Mouse (Mus musculus): ENCODE measurements around the gene Rnh1. TPM values are rescaled to one million over a fixed set of nuclear protein-coding genes. Genes with fewer than 3 reads are reported as not detected.
A peak's percentile ranks its signal among the peaks of the same experiment; 100 is the strongest.

Gene Rnh1
- total RNA-seq, 2 experiments from 2014 or later, result 20.1 to 25.3 TPM

DNA sequence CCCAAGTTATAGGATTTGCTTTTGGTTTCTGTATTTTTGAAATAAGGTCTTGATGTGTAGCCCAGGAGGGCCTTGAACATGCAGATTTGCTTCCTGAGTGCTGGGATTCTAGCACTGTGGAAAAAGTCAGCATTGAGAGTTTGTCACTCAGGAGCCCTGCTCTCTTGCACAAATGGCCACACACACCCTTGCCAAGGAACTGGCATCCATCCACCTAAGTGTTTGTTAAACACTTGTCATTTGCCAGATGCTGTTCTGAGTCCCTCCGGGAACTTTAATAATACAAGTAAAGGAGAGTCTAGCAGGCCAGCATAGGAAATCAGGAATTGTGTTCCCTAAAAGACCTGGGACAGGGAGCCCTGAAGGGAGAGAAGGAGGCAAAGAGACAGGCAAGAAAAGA, 3.4 kb downstream of the Rnh1 start:
- intact Hi-C loops (cut with DNase I), result no loop called here
- peak; percentile 17 for DNase-seq

DNA sequence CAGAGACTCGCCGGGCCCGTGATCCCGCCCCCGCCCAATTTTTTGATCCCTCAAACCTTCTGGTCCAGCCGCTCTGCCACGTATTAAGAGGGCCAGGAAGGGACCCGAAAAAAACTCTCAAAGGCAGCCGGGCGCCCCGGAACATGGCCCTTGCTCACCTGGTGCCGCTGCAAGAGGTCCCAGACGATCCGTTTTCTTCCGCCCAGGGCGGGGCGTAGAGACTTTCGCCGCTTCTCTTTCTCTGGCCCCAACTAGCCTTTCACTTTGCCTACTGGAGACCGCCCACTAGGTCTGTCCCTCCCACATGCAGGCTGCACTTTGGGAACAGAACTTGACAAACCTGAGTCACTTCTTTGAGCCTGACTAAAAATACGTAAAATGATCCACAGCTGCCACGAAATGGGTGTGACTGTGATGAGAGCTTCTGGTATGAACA, 4.1 kb downstream of the Rnh1 start:
- intact Hi-C loops (cut with DNase I), result no loop called here
- no peak for DNase-seq

DNA sequence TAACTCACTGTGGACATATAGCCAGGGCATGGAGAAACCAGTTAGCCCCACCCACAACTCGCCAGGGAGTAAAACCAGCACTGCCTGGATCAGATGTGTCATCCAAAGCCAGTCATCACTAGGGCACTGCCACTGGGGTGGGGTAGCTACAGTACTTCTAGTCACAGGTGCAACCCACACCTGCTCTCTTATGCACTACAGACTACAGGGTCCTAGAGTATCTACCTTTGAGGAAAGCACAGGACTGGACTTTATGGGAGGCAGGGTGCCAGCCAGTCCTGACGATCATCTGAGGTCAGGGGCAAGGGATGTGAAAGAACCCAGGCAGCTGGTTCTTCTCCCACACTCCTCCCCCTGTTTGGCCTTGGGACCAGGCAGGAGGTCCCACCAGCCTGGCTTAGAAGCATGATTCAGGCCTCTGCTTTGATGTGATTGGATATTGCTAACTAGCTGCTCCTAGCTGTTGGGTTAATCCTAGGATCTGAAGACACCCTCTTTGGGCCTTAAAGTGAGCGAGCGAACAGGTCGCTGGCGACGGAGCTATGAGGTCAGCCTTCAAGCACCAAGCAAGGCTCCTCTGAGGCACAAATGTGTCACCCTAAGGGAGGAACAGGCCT, 4.6 kb downstream of the Rnh1 start:
- DNase-seq, result peak; percentile 23
- intact Hi-C loops (cut with DNase I), result no loop called here

DNA sequence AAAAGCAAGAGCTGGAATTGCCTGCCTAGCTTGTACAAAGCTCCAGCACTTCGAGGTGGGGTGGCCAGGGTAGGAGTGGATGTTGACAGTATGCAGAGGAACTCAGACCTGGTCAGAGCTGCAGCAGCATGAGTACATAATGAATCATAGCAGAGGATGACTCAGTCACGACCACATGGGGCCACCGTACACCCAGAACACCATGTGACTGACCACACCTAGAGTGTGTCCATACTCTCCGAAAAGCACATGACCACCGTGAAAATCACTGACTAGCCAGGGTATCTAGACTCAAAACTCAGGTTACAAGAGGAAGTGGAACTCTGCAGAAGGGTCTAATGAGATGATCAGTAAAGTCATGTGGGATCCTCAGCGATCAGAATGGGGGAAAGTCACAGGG, 7.8 kb downstream of the Rnh1 start:
- intact Hi-C loops (cut with DNase I), result no loop called here
- DNase-seq, result no peak

DNA sequence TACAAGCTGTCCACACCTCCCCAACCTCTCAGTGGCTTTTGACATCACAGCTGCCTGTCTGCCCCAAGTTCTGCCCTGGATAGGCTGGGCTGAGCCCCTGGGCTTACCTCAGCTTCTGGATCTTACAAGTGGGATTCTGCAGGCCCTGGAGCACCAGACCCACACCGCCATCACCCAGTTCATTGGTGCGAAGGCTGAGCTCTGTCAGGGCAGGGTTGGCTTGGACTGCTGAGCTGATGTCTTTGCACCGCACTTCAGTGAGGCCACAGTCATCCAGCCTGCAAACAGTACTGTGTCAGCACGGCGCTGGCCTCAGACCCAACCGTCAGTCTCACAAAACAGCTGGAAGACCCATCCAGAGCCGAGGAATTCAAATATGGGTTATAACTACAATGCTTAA, 8.3 kb downstream of the Rnh1 start:
- DNase-seq, result no peak

DNA sequence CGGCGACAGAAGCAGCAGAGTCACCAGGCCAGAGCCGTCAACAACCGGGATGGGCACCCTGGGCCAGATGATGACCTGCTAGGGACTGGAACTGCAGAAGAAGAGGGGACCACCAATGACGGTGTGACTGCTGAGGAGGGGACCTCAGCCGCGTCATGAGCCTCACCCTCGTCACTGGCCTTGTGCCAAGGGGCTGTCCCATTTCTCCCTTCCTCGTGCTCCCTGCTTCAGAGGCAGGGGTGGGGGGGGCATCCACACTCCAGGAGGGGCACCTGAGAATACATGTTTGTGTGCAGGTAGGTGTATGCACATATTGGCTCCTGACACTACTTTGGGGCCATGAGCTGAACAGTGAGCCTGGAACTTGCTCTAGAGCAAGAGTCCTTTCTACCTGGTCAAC, 17.3 kb downstream of the Rnh1 start:
- no peak for DNase-seq
- intact Hi-C loops (cut with DNase I), result no loop called here

More for the DNA sequence above, 8.3 kb downstream of the Rnh1 start:
- intact Hi-C loops (cut with DNase I), result no loop called here

DNA sequence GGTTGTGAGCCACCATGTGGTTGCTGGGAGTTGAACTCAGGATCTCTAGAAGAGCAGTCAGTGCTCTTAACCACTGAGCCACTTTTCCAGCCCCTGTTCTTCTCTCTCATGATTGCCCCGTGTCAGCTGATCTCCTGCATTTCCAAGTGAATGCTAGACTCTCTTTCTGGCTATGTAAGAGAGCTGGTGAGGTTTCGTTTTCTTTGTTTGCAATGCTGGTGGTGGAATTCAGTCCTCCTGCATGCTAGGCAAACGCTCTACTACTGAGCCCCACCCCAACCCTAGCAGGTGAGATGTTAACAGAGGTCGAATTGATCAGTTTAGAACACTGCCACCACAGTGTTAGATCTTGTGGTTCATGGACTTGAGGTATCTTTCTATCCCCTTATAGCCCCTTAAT, 24.0 kb downstream of the Rnh1 start:
- no peak for DNase-seq
- intact Hi-C loops (cut with DNase I), result no loop called here

DNA sequence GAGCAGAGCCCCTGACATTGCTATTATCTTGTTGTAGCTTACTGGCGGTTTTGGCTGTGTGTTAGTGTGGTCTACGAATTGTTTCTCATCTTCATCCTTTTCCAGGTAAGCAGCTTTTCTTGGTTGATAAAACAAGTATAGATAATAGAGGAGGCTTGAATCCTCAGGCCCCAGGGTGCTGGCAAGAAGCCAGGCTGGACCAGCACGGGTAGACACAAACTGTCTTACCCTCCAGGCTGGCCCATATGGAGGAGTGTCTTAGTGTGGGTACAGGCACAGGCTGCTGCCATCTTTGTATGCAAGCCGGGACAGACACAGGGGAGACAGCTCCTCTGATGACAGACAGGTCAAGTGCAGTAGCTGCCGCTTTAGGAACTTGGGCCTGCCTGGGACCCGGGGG, 25.6 kb downstream of the Rnh1 start:
- intact Hi-C loops (cut with DNase I), result no loop called here
- DNase-seq, result peak; percentile 42

DNA sequence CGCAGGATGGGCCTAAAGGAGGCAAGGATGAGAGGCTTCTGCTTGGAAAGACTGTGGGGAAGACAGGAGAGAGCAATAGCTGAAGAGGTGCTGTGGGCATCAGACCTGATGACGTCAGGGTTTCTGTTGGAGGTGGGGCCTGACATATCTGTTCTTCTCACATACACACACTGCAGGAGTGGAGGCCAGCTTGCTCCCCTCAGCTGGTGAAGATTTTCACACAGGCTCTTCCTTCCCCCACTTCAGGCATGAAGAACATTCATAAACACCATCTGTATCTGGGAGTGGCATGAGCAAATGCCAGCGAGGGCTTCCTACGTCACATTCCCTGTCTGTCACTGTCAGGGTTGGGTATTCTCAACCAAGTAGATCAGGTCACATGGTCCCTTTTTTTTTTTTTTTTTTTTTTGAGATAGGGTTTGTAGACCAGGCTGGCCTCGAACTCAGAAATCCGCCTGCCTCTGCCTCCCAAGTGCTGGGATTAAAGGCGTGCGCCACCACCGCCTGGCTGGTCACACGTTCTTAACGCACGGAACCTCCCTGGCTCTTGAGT, 26.5 kb downstream of the Rnh1 start:
- DNase-seq, result no peak
- intact Hi-C loops (cut with DNase I), result no loop called here

DNA sequence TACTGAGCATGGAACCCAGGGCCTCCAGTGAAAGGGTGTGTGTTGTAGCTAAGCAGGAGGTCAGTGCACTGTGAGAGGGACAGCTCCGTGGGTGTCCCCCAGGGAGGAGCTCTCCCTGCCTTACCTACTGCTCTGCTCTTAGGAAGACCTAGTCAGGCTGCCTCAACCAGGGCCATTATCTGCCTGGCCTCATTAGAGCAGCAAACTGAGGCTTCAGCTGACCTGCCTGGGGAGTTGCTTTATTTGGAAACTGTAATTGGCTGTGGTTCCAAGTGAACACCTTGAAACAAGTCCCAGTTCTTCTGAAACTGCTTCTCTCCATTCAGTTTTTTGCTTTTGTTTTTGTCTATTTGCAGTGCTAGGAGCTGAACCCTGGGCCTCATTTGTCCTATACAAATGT, 27.3 kb downstream of the Rnh1 start:
- DNase-seq, result no peak
- intact Hi-C loops (cut with DNase I), result no loop called here

DNA sequence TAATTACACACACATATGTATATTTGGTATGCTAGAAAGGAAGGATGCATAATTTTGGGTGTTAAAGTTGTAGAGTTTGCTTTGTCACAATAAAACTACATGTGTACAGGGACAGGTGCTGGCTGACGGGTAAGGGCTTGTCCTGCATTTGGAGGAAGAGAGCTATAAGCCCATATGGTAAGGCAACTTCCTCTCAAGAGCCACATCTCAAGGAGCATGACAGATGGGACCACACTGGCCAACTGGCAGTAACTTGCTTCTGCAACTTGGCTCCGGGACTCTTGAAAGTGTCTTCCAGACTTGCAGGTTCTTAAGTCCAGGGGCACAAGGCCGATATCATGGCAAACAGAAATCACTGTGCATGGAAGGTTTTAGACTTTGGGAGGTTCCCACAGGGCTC, 28.0 kb downstream of the Rnh1 start:
- intact Hi-C loops (cut with DNase I), result no loop called here
- DNase-seq, result no peak

DNA sequence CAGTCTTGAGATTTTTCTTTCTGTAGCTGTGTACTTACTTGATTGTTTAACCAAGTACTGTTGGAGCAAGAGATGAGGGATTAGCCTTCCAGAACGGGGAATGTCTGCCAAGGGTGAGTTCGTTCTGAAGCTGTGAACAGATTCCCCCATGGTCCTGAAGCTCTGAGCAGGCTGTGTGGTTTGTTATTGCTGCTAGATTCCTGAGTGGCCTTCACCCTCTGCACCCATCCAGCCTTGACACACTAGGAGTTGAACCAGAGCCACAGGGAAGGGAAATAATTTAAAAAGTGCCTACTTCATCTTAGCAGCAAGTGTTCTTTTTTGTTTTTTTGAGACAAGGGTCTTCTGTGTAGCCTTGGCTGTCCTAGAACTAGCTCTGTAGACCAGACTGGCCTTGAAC, 28.8 kb downstream of the Rnh1 start:
- no peak for DNase-seq
- intact Hi-C loops (cut with DNase I), result no loop called here

DNA sequence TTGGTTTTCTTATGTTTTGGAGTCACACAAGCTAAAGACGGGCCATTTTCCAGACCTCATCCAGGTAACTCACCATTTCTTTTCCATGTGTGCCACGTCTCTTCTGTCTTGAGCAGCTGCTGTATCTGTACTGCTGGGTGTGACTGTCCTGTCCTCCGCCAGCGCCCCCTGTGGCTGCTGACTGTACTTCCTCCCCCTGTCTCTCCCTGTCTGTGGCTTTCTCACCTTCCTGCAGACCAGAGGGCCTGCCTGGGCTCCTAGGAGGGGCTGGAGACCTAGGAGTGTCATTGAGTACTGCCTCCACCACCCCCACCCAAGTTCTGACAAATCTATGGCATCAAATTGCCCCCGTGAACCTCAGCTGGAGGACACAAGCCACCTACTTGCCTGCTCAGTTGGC, 29.5 kb downstream of the Rnh1 start:
- intact Hi-C loops (cut with DNase I), result no loop called here
- DNase-seq, result peak; percentile 32

DNA sequence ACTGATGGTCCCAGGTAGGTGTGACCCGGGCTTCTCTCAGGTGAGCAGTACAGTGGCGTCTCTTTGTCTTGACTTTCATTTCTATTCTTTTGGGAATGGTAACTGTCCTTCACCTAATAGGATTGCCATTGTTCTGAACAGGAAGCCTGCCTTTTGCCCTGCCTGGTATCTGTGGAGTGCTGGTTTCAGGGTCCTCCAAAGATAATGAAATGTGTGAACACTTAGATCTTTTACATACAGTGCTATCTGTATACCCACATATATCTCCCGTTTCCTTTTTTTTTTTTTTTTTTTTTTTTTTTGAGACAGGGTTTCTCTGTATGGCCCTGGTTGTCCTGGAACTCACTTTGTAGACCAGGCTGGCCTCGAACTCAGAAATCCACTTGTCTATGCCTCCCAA, 31.3 kb downstream of the Rnh1 start:
- intact Hi-C loops (cut with DNase I), result no loop called here
- DNase-seq, result no peak

DNA sequence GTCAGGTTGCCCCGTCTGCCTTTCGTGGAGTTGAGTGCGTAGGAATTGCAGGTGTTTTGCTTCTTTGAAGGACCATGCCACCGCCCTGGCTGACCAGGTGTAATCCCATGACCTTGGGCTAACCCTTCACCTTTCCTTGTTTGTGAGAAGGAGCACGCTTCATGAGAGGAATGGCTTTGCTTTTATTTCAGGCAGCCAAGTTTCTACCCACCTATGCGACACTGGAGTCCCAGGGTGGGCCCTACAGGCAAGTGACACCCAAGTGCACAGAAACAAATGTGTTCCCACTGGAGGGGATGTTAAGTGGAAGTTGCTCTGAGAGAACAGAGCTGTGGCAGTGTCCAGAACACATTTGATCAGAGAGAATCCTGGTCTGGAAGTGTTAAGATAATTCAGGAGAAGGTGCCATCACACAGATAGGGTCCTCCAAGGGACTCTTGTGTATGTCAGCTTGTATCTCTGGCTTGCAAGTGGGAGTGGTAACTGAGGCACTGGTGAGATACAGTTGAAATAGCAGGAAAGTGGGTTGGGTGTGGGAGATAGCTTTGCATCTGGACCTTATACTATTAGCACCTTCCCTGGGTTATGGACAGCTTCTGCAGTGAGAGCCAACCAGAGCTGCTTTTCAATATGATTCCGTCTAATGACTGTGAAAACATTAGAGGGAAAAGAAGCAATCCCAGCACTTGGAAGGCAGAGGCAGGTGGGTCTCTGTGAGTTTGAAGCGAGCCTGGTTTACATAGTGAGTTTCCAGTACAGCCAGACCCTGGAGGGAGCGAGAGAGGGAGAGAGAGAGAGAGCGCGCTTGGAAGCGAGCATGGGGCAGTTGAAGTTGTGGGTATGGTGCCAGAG, 40.5 kb downstream of the Rnh1 start:
- intact Hi-C loops (cut with DNase I), result no loop called here
- DNase-seq, result no peak

DNA sequence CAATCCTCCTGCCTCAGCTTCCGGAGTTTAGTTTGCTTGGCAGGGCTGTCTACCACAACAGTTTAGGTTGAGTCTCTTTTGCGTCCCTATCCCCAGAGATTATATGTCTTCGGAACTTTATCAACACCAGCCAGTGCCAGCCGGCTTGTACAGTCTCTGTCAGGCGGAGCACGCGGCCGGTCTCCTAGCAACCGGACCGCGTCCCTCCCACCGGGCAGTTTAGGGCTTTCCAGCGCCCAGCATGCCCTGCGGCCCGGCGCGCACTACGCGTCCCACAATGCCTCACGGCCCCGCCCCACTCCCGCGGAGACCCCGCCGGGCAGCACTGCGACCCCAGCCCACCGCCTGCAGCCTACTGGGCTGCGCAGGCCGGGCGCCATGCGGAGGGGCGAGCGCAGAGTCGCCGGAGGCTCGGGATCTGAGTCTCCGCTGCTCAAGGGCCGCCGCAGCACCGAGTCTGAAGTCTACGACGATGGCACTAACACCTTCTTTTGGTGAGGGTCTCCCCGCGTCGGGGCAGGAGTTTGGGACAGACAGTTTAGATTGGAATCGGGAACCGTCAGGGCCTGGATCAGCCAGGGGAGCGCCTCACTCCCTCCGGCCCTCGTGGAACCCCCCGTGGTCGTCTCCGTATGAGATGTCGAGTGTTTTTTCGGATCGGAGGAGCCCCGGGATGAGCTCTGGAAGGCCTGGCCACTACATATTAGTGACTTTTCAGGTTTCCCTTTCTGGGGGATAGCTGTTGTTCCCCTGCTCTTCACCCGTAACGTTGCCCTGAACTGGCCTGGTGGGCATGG, 41.4 kb downstream of the Rnh1 start:
- intact Hi-C loops (cut with DNase I), result no loop called here
- DNase-seq, result peak; percentile 94

DNA sequence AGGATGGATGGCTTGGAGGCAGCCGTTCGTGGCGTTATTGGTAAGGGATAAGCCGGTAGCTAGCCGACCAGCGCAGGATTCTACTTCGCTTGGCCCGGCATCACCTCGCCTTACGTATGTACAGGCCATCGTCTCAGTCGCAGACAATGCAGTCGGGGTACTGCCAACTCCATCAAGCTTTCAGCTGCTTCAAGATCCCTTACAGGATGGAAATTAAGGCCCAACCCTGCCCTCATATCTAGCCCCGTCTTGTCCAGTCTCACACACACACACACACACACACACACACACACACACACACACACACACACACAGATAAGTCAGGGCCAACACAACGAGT, 49.2 kb downstream of the Rnh1 start:
- intact Hi-C loops (cut with DNase I), result no loop called here
- DNase-seq, result no peak

DNA sequence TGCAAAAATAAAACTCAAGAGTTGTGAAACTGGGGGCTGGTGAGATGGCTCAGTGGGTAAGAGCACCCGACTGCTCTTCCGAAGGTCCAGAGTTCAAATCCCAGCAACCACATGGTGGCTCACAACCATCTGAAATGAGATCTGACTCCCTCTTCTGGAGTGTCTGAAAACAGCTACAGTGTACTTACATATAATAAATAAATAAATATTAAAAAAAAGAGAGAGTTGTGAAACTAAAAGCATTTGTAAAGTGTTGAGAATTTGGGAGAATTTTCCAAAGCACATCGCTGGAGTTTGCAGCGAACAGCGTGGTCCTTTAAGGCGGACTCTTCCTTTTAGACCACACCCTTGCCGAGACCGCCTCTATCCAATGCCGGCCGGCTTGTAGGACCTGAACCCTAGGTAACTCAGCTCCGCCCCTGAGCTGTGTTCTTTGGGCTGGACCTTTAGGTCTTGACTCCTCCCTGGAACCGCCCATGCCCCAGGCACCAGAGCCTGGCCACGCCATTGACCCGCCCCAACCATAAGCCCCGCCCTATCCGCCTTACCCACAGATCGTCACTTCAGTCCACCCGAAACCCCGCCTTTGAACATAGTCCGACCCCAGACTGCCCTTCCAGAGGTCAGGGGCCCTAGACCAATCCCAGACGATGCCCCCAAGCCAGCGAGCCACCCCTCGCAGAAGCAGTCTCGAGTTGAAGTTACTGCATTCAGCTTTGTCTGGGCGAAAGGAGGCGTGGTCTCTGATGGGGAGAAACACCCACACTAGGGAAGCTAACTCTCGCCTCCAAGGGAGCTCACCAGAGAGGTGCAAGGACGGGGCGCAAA, 49.8 kb downstream of the Rnh1 start:
- intact Hi-C loops (cut with DNase I), result no loop called here

DNA sequence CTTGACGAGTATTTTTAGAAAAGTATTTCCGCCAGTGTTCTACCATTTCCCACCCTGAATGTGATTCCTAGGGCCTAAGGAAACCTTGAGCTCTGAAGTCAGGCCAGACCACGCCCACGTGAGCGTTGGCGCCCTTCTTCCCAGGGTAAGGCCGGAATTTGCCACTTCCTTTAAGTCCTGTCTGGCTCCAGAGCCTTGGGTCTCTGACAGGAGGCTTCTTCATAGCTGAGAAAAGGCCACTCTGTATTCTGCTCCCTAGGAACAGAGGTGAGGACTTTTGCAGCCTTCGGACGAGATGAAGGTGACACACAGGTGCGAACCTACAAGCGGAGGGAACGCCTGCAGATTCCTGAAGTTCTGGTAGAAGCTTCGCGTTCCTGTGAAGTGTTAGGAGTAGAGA, 50.4 kb downstream of the Rnh1 start, which contains the start of gene Ptdss2:
Gene Ptdss2 (plus strand): TSS at position 138 of the 400 bp plus-strand sequence.
- intact Hi-C loops (cut with DNase I), result no loop called here
- no peak for DNase-seq

More for the DNA sequence above, 49.8 kb downstream of the Rnh1 start:
- DNase-seq, result peak; percentile 93

DNA sequence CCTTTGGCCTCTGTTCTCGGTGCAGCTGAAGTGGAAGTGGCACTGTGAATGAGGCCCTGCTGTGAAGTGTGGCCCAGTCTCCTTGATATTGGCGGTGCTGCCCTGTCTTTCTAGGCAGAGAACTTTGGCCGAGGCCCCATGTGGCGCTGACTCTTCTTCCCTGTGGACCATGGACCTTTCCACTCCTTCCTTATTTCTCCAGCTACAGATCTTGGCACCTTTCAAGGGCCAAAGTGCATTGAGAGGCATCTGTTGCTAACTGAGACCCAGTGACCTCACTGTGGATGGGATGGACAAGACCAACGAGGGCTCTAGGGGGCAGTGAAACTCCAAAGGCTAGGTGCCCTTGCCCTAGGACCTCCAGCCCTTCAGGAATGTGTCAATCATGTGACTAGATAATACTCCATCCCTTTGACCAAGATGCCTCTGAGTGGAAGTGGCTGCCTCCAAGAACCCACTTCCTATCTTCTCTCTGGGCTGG, 51.6 kb downstream of the Rnh1 start:
- no peak for DNase-seq
- intact Hi-C loops (cut with DNase I), result no loop called here
